Mouse (Mus musculus) kidney, postnatal 0 days (tissue): Measurements from ENCODE around the gene Mfap3. TPM values are rescaled to one million over a fixed set of nuclear protein-coding genes. Genes with fewer than 3 reads are reported as not detected.

Experiments
- ATAC-seq: fragments of 200-750 bp; cut with Nextera tagmentation; replicated peaks from 2 replicates; pipeline ENCODE4 v1.8.0; 2017; ENCODE audit warnings: low read depth, moderate number of reproducible peaks, moderate TSS enrichment, moderate library complexity; ENCODE audit not compliant: low FRiP score
- DNase-seq: peaks from one replicate; pipeline ENCODE4 v3.0.0-alpha.2; 2016; ENCODE audit warnings: low spot score
- H3K27ac ChIP-seq: fragments of 300-500 bp; sonication (generic); 2 replicates; pipeline ENCODE4 v1.5.1; 2014; ENCODE audit warnings: mild to moderate bottlenecking
- H3K27me3 ChIP-seq: fragments of 300-500 bp; sonication (generic); 2 replicates; pipeline ENCODE4 v1.6.1; 2014; ENCODE audit warnings: low read length, mixed read lengths; ENCODE audit not compliant: insufficient read depth
- H3K36me3 ChIP-seq: fragments of 300-500 bp; sonication (generic); 2 replicates; pipeline ENCODE4 v1.6.1; 2014; ENCODE audit warnings: low read length, mixed read lengths; ENCODE audit not compliant: insufficient read depth
- H3K4me1 ChIP-seq: fragments of 300-500 bp; sonication (generic); replicated peaks from 2 replicates; pipeline ENCODE4 v1.6.1; 2014; ENCODE audit warnings: antibody characterized with exemption, low read length, mixed read lengths; ENCODE audit not compliant: insufficient read depth
- H3K4me2 ChIP-seq: fragments of 300-500 bp; sonication (generic); 2 replicates; pipeline ENCODE4 v1.6.1; 2014; ENCODE audit warnings: mild to moderate bottlenecking, low read length, moderate library complexity, mixed read lengths
- H3K4me3 ChIP-seq: fragments of 300-500 bp; sonication (generic); replicated peaks from 2 replicates; pipeline ENCODE4 v1.5.1; 2014; ENCODE audit warnings: low read depth, low read length
- H3K9ac ChIP-seq: fragments of 300-500 bp; sonication (generic); 2 replicates; pipeline ENCODE4 v1.6.1; 2014; ENCODE audit warnings: low read depth, low read length
- H3K9me3 ChIP-seq: fragments of 300-500 bp; sonication (generic); replicated peaks from 2 replicates; pipeline ENCODE4 v1.6.1; 2016; ENCODE audit warnings: low read length, inconsistent platforms, mixed read lengths
- CTCF ChIP-seq: IDR thresholded peaks from 2 replicates; pipeline ENCODE4 v1.5.1; 2016; ENCODE audit warnings: antibody characterized with exemption, low read depth, mild to moderate bottlenecking, moderate library complexity
- WGBS: fragments of 180-500 bp; shearing (Covaris S2); extraction: QIAGEN DNeasy Blood & Tissue Kit; methylation state at CpG from one replicate; pipeline ENCODE4 v1.1.7; 2014; 5-methylcytosine and 5-hydroxymethylcytosine counted together
- polyA plus RNA-seq: library from polyadenylated mRNA; unstranded; fragments of >200 nt; fragmentation: Nextera tagmentation; extraction: Ambion mirVana; gene quantifications from 2 replicates; pipeline ENCODE4 v1.2.1, GENCODE M21; 2015

Gene Mfap3
- polyA plus RNA-seq, result 47.3 and 53.7 TPM in 2 replicates

- no peak for TF ChIP-seq CTCF
- H3K9ac ChIP-seq, result peak within 1 kb of the TSS; percentile 79
- H3K27me3 ChIP-seq, result no peaks in the 10 kb centered on the region
- no peaks in the 10 kb centered on the region for H3K36me3 ChIP-seq
- ATAC-seq (peak; percentile 94), DNase-seq (peak; percentile 87)
- WGBS, result under 1% methylated on average over 59 of the region's 59 CpGs
- H3K27ac ChIP-seq, result peak within 1 kb of the TSS; percentile 83
- peak within 1 kb of the TSS; percentile 89 for H3K4me3 ChIP-seq
- peak within 1 kb of the TSS; percentile 73 for H3K4me2 ChIP-seq
- 0 out of 2 replicates have a peak, but pooled peaks cover 3% of the 10 kb centered on the region for H3K4me1 ChIP-seq
- H3K9me3 ChIP-seq, result no peaks in the 10 kb centered on the region
Measured at GRCm38 (mm10) chr11:57518091-57518750, at the start of gene Mfap3, which contains the start of gene Fam114a2. Mfap3 (plus strand) TSS chr11:57518664. Fam114a2 (minus strand) TSS chr11:57518617.

- H3K27me3 ChIP-seq, result no peaks in the 10 kb centered on the region
- TF ChIP-seq CTCF, result peak; percentile 30; the same call in 1 of the 2 replicates
- WGBS, result 79% methylated on average over 4 of the region's 4 CpGs
- ATAC-seq (no peak), DNase-seq (no peak)
- no peaks in the 10 kb centered on the region for H3K9me3 ChIP-seq
- H3K9ac ChIP-seq, result no peak overlapping the region
- no peak overlapping the region for H3K4me2 ChIP-seq
- no peaks in the 10 kb centered on the region for H3K36me3 ChIP-seq
- H3K27ac ChIP-seq, result no peak overlapping the region
- no peak overlapping the region for H3K4me3 ChIP-seq
- no peaks in the 10 kb centered on the region for H3K4me1 ChIP-seq
Measured at GRCm38 (mm10) chr11:57468706-57469105, 49.8 kb upstream of the Mfap3 start.

- DNase-seq, result no peak
- Histone ChIP-seq H3K27ac (no peak overlapping the region), H3K4me2 (no peak overlapping the region), H3K9me3 (no peaks in the 10 kb centered on the region), H3K36me3 (no peaks in the 10 kb centered on the region), H3K4me1 (no peaks in the 10 kb centered on the region), H3K4me3 (no peak overlapping the region), H3K27me3 (no peaks in the 10 kb centered on the region), H3K9ac (no peak overlapping the region)
- no peak for TF ChIP-seq CTCF
- 58% methylated on average over 6 of the region's 6 CpGs for WGBS
- no peak for ATAC-seq
Measured at GRCm38 (mm10) chr11:57470056-57470455, 48.4 kb upstream of the Mfap3 start.

GRCm38 (mm10) chr11:57470979-57471378 lies 47.5 kb upstream of the Mfap3 start:
- Histone ChIP-seq H3K9me3 (no peaks in the 10 kb centered on the region), H3K4me2 (no peak overlapping the region), H3K36me3 (no peaks in the 10 kb centered on the region), H3K9ac (no peak overlapping the region), H3K4me1 (no peaks in the 10 kb centered on the region), H3K4me3 (no peak overlapping the region), H3K27ac (no peak overlapping the region), H3K27me3 (no peaks in the 10 kb centered on the region)
- ATAC-seq (no peak), DNase-seq (no peak)
- 84% methylated on average over 7 of the region's 7 CpGs for WGBS
- no peak for TF ChIP-seq CTCF

- no peak for ATAC-seq
- 71% methylated on average over 6 of the region's 6 CpGs for WGBS
Measured at GRCm38 (mm10) chr11:57474296-57474941, 44.0 kb upstream of the Mfap3 start.

GRCm38 (mm10) chr11:57475119-57475518 lies 43.3 kb upstream of the Mfap3 start:
- H3K9me3 ChIP-seq, result no peaks in the 10 kb centered on the region
- no peak overlapping the region for H3K9ac ChIP-seq
- WGBS, result 50% methylated on average over 6 of the region's 6 CpGs
- H3K27me3 ChIP-seq, result no peaks in the 10 kb centered on the region
- 0 out of 2 replicates have a peak, but pooled peaks cover 3% of the 10 kb centered on the region for H3K36me3 ChIP-seq
- DNase-seq (peak; percentile 61), ATAC-seq (no peak)
- H3K27ac ChIP-seq, result no peak overlapping the region
- H3K4me3 ChIP-seq, result no peak overlapping the region
- H3K4me1 ChIP-seq, result no peaks in the 10 kb centered on the region
- H3K4me2 ChIP-seq, result no peak overlapping the region
- peak; percentile 80 for TF ChIP-seq CTCF

More at GRCm38 (mm10) chr11:57474296-57474941, 44.0 kb upstream of the Mfap3 start:
- Histone ChIP-seq H3K4me3 (no peak overlapping the region), H3K36me3 (0 out of 2 replicates have a peak, but pooled peaks cover 3% of the 10 kb centered on the region), H3K9me3 (no peaks in the 10 kb centered on the region), H3K27me3 (no peaks in the 10 kb centered on the region), H3K4me2 (no peak overlapping the region), H3K4me1 (no peaks in the 10 kb centered on the region), H3K9ac (no peak overlapping the region), H3K27ac (no peak overlapping the region)
- no peak for DNase-seq
- TF ChIP-seq CTCF, result no peak
